Mouse (Mus musculus): ENCODE data around the gene Coq2. TPM values are rescaled to one million over a fixed set of nuclear protein-coding genes. Genes with fewer than 3 reads are reported as not detected.

The Coq2 gene
- total RNA-seq (2017) = 35.1 to 44.1 TPM (median 40.2 TPM) in 3 replicates

DNA sequence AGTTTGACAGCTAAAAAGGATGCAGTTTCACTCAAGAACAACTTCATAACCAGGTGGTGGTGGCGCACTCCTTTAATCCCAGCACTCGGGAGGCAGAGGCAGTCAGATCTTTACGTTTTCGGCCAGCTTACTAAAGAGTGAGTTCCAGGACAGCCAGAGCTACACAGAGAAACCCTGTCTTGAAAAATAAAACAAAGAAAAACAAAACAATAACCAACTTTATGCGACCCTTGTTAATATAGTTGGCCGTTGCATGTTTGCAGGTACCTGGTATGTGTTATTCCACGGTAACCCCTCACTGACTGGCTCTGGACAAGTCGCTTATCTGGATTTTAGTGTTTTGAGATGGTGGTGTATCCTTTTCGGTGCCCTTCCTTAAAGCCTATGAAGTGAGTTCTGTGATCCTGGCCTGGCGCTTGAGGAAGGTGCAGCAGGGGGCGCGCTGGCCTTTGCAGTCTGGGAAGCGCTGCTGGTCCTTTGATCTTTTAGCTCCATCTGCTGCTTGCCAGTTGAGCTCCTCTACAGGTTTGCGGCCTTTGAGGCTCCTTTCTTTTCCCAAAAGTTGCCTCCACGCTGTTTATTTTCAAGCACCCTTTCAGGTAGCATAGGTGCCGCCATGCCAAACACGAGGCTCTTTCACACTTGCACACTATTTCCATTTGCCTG is at the start of gene Coq2:
Gene Coq2, minus strand, starts transcription at position 430 of the 666 bp plus-strand sequence.
- peak; percentile 75 for ATAC-seq (replicated peaks; ENCODE audit: insufficient number of reproducible peaks, low FRiP score, low TSS enrichment, poor library complexity, severe bottlenecking)

DNA sequence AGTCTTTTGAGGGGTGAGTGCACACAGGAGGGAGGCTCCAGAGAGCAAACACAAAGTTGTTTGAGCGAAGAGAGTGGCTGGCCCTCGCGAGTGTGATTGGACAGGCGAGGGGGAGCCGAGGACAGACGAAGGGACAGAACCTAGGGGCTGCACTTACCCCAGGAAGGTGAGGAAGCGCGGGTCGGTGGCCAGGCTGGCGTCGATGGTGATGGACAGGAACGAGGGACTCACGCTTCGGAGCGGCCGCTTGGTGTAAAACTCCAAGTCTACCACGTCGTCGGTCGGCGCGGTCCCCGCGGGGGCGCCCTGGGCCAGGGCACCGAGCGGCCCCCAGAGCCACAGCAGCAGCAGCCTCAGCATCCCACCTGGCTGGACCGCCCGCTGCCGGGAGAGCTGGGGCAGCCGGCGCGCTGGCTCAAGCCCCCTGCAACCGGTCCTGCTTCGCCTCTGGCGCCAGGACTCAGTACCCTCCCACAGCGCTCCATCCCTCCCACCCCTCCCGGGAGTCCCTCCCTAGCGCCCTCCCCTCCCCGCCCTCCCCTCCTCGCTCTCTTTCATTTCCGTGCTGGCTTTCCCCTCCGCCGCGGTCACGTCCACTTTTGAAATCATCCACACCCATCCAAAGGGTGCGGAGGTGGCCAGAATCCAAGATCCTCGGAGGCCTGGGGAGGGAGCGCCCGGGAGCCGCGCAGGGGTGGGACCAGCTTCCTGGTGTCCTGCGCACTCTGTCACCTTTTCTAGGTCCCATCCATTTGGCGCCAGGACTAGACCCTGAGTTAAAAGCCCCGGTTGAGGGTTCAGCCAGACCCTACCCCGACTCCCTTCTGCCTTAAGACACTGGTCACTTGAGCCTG is 44.5 kb upstream of the Coq2 start, which contains the start of gene Hpse:
Gene Hpse, minus strand, starts transcription at position 482 of the 854 bp plus-strand sequence.
- ATAC-seq (replicated peaks; ENCODE audit: insufficient number of reproducible peaks, low FRiP score, low TSS enrichment, poor library complexity, severe bottlenecking) = 0 out of 2 replicates have a peak, but pooled peaks have one; percentile 19

DNA sequence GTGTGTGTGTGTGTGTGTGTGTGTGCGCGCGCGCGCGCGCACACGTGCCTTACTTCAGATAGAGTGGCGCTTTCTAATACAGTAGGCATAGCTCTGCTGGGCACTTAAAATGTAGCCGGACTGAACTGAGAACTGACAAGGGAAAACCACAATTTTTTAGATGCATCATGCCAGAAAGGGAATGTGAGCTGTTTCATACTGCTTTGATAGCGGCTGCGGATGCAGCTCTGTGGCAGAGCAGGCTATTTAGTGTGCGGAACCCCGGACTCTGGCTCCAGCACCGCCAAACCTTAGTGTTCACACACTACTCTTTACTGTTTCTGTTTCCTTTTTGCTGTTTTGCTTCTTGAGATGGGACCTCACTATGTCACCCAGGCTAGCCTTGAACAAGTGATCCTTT is 41.8 kb upstream of the Coq2 start:
- no peak for ATAC-seq (replicated peaks; ENCODE audit: insufficient number of reproducible peaks, low FRiP score, low TSS enrichment, poor library complexity, severe bottlenecking)

DNA sequence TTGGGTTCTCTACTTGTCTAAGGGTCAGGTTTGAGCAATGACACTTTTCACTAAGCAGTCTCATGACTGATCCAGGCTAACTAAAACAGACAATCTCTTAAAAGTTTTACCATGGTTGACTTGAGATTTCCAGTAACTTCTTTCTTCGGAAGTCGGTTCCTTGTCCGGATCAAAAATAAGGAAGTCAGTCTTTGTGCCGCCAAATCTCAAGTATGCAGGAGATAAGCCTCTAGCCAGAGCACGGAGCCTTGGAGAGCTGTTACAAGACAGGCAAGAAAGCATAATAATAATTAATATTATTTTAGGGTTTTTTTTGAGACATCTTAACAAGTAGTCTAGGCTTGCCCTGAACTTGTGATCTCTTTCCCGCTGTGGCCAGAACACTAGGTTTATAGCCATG is 36.3 kb upstream of the Coq2 start:
- no peak for ATAC-seq (replicated peaks; ENCODE audit: insufficient number of reproducible peaks, low FRiP score, low TSS enrichment, poor library complexity, severe bottlenecking)

DNA sequence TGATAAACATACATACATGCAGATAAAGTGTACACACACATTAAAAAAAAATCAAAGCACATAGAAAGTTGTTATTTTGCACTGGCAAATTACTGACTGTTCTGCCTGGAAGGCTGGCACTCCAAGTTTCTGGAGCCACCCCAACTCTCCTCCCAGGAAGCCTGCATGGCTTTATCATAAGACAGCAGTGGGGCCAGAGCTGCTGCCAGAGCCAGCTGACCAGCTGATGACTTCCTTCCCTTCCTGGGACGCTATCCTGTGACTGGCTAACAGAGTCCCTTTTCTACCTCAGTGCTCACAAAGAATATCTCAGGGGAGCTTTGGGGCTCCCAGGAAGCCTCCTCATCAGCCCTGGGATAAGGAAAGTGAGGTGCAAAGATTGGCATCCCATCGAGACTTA is 35.1 kb upstream of the Coq2 start:
- ATAC-seq (replicated peaks; ENCODE audit: insufficient number of reproducible peaks, low FRiP score, low TSS enrichment, poor library complexity, severe bottlenecking) = no peak

DNA sequence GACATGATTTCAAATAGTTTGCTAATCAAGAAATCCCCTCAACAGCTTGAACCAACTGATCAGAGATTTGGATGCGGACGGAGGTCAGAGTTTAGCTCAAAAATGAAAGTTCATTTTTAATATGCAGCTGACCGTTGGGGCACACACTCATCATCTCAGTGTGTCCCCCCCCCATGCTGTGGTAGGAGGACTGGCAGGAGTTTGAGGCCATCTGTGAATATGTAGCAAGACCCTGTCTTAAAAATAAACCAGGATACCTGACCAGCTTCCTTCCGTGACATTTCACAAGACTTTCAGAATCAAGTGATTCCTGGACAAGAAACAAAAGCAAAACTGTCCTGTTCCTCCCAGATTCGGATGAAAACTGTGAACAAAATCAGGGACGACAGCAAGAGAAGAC is 34.1 kb upstream of the Coq2 start:
- no peak for ATAC-seq (replicated peaks; ENCODE audit: insufficient number of reproducible peaks, low FRiP score, low TSS enrichment, poor library complexity, severe bottlenecking)

DNA sequence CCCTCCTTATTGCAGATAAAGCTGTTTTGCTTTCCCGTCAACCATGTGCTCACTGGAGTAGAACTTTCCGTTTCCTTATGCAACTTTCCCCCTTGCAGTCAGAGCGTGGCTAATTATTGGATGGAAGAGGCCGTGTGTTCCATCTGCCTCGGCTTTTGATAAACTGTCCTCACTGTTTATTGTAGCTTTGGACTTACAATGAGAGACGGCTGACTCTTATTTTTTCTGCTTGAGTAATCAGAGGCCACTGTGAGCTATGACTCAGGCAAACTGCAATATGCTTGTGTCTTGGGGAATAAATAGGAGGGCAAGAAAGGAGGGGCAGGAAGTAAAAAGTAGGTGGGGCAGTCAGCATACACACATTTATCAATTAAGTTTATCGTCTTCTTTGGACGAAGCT is 31.7 kb upstream of the Coq2 start:
- no peak for ATAC-seq (replicated peaks; ENCODE audit: insufficient number of reproducible peaks, low FRiP score, low TSS enrichment, poor library complexity, severe bottlenecking)

DNA sequence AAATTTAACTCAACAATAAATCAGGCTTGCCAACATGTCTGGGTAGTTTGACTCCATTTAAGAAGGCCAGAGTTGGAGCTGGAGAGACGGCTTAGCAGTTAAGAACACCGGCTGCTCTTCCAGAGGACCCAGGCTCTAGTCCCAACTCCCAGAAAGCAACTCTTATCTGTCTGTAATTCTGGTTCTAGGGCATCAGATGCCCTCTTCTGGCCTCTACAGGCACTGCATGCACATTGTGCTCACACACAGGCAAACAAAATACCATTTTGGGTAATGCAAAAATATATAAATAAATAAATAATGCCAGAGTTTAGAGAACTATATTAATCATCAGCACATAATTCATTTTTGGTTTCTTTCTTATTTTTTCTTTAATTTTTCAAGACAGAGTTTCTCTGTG is 29.3 kb upstream of the Coq2 start:
- no peak for ATAC-seq (replicated peaks; ENCODE audit: insufficient number of reproducible peaks, low FRiP score, low TSS enrichment, poor library complexity, severe bottlenecking)

DNA sequence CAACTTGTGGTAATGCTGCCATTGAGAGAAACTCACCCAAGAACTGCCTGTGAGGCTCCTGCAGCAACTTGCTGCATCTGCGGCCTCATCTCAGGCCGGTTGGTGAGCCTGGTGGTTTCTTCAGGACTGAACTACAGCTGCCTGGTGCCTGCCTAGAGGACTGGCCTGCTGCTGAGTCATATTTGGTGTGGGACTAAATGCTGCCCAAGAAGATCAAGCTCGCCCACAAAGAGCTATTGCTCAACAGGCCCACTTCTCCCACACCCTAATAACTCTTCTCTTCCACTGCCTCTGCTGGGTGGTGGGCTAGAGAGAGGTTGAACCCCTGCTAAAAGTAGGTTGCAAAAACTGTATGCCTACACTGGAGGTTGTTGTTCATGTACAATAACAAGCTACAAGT is 27.4 kb upstream of the Coq2 start:
- ATAC-seq (replicated peaks; ENCODE audit: insufficient number of reproducible peaks, low FRiP score, low TSS enrichment, poor library complexity, severe bottlenecking) = no peak

DNA sequence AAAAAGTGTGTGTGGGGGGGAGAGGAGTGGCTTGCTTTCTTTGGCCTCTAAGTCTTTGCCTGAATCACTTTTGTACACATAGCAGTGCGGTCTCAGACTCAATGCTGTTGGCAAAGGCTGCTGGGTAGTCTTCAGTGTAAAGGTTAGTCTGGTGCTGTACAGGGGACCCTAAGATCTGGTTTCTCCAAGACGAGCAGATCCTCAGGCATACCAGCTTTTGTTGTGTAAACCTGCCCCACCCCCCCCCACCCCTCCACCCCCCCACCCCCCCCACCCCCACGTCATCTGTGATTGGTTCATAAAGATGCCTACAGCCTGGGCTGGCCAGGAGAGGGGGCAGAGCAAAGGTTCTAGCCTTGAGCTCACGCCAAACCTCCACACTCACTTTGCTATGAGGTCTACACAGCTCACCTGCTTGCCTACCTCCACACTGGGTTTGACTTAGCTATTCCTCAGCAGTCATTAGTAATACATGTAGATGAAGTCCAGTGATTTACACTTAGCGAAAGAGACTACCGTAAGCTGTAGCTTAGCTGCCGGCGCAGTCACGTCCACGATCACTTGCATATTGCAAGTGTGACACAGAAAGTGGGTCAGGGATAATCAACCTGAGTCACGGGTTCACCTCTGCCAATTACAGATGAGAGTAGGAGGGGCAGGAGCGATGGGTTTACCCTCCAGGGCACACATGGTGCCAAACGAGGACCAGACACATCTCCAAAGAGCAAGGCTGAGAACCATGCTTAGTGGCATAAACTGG is 26.1 kb upstream of the Coq2 start:
- no peak for ATAC-seq (replicated peaks; ENCODE audit: insufficient number of reproducible peaks, low FRiP score, low TSS enrichment, poor library complexity, severe bottlenecking)

DNA sequence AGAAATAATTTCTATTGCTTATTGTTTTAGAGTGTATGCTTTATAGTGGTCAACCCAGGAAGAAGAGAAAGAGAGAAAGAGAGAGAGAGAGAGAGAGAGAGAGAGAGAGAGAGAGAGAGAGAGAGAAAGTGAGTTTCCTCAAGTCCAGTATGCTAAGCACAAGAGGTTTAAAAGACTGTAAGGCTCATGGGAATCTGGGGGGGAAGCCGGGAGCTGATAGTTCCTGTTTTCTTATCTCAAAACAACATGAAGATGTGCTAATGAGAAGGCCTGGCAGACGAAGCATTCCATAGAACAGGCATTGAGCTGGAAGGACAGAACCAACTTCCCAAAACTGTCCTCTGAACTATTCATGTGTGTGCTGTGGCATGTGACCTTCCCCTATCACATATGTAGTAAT is 22.9 kb upstream of the Coq2 start:
- no peak for ATAC-seq (replicated peaks; ENCODE audit: insufficient number of reproducible peaks, low FRiP score, low TSS enrichment, poor library complexity, severe bottlenecking)

DNA sequence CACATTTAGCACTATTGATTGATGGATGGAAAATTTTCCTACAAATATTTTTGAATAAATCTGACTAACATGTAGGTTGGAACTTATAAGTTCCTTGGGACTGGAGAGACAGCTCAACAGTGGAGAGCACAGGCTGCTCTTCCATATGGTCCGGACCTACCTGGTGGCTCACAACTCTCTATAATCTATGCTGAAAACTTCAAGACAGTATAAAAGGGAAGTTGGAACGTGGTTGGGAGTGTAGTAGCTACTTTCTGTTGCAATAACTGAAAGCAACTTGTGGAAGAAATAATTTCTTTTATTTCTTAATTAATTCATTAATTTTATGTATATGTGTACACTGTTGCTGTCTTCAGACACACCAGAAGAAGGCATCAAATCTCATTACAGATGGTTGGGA is 22.5 kb upstream of the Coq2 start:
- no peak for ATAC-seq (replicated peaks; ENCODE audit: insufficient number of reproducible peaks, low FRiP score, low TSS enrichment, poor library complexity, severe bottlenecking)

DNA sequence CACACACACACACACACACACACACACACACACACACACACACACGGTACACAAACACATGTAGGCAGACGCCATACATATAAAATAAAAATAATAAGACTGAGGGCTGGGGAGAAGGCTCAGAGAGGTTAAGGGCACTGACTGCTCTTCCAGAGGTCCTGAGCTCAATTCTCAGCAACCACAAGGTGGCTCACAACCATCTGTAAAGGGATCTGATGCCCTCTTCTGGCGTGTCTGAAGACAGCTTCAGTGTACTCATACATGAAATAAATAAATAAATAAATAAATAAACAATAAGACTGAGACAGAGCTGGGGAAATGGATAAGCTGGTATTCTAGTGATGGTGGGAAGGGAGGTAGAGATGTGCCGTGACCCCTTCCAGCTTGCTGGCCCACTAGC is 10.7 kb upstream of the Coq2 start:
- ATAC-seq (replicated peaks; ENCODE audit: insufficient number of reproducible peaks, low FRiP score, low TSS enrichment, poor library complexity, severe bottlenecking) = no peak

DNA sequence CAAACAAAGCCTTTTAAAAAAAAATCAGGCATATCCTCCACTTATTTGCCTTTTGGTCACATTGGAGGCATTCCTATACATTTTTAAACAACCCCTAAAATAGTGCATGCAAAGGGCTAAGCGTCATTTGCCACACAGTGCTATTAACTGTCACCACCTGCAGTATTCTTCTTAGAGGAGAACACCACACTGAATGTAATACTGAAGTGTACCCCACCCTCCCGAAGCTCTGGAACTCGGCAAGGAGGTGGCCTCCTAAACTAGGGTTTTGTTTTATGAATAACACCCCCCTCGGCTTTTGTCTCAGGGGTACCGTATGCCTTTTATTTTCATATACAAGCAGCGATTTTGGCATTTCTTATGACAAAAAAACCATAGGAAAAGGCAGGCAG is 5.6 kb upstream of the Coq2 start:
- no peak for ATAC-seq (replicated peaks; ENCODE audit: insufficient number of reproducible peaks, low FRiP score, low TSS enrichment, poor library complexity, severe bottlenecking)

DNA sequence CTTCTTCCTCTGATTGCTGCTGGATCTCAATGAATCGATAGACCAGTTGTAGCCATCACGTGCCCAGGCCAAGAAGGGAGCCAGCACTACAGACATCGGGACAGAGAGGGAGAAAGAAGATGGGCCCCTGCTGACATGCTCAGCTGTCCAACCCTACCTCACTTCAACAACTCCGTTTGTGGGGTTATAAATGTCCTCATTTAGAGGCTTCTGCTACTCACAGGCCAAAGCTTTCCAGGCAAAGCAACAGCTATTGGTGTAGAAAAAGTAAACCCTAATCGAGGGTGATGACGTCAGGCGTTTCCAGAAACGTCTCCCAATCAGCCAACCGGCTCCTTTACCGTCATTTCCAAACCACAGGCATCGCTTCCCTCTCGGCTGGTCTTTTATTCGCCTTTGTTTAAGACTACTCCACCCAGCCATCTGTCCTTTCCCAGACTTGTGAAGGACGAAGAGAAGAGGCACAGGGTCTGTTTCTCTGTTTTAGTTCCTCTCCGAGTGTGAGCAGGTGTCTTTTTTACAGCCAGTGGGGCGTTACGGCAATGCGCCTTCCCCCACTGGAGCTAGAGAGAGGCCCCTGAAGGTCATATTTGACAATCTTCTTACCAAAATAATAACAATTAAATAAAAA is 5.1 kb upstream of the Coq2 start:
- 0 out of 2 replicates have a peak, but pooled peaks have one; percentile 24 for ATAC-seq (replicated peaks; ENCODE audit: insufficient number of reproducible peaks, low FRiP score, low TSS enrichment, poor library complexity, severe bottlenecking)

DNA sequence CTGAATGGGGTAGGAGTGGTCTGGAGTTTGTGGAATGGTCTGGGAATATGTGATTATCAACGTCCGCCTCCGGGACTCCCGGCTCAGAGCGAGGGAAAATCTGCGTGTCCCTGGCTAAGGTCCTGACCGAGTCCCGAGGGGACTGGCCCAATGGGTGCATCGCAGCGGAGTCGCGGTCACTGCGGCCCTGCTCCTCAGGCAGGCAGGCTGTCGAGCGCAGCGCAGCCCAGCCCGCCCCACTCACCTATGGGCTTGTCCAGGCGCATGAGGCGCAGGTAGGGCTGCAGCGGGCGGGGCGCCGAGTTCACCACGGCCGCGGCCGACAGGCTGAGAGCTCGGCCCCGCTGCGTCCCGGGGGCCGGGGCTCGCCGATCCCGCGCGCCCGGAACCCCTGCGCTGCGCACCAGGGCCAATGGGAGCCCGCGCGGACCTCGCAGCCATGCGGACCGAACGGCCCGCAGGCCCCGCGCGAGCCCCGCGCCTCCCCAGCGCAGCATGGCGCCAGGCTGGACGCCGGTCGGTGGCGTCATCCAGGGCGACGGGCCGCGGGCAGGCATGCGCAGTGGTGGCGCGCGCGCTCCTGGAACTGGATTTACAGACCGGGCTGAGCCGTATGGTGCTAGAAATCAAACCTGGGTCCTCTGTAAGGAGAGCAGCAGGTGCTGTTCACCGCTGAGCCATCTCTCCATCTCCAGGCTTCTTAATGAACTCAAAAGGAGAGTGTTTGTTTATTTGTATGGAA is 1.0 kb downstream of the Coq2 start:
- ATAC-seq (replicated peaks; ENCODE audit: insufficient number of reproducible peaks, low FRiP score, low TSS enrichment, poor library complexity, severe bottlenecking) = peak; percentile 59

DNA sequence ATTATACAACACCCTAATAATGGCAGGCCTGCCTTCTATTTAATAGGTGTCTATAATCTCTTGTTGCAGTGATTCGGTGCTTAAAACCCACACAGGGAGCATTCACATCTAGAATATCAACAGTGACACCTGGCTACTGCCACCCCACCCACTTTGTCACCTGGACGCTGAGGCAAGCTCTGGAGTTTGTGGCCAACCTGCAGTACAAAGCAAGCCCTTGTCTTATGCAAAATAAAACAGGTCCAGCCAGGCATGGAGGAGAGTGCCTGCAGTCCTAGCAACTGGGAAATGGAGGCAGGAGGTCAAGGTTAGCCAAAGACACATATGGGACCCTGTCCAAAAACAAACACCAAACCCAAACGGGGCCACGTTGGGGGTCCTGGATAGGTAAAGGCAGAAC is 2.5 kb downstream of the Coq2 start:
- no peak for ATAC-seq (replicated peaks; ENCODE audit: insufficient number of reproducible peaks, low FRiP score, low TSS enrichment, poor library complexity, severe bottlenecking)

DNA sequence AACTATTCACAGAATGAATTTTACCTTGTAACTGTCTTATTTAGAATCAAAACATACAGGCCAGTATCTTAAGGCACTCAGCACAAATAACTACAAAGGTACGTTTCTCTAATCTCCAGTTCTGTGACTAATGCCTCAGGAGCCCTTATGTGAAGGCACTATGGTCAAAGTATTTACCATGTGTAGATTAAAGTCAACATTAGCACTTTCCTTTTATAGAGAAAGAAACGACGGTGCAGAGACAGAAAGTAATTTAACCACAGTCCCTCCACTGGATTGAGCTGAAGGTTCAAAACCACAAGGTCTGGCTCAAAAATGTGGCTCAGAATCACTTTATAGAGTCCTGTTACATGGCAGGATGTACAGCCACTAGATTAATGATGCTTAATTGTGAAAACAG is 3.0 kb downstream of the Coq2 start:
- no peak for ATAC-seq (replicated peaks; ENCODE audit: insufficient number of reproducible peaks, low FRiP score, low TSS enrichment, poor library complexity, severe bottlenecking)
